Mouse (Mus musculus): ENCODE data around the gene Gm21953. TPM values are rescaled to one million over a fixed set of nuclear protein-coding genes. Genes with fewer than 3 reads are reported as not detected.

Gene Gm21953
- polyA plus RNA-seq (2015; fragmentation: Nextera tagmentation; extraction: Ambion mirVana), result not detected in 2 replicates

GRCm38 (mm10) chr4:42293967-42294366, at the start of gene Gm21953:
Gene Gm21953 (plus strand): TSS chr4:42294267.

GRCm38 (mm10) chr4:42255467-42255866, 38.6 kb upstream of the Gm21953 start, which contains the start of gene Ccl21b:
Gene Ccl21b (plus strand): TSS chr4:42255767.

GRCm38 (mm10) chr4:42318034-42318433, 24.0 kb downstream of the Gm21953 start, which contains the start of gene Fam205a3:
Gene Fam205a3 (plus strand): TSS chr4:42318334.

Other genes with a start within 250 kb of the Gm21953 start
- gene Gm3893, start 203.1 kb upstream of the Gm21953 start, polyA plus RNA-seq (2015; fragmentation: Nextera tagmentation; extraction: Ambion mirVana), result not detected in 2 replicates
- 2.0 TPM in 1 of 2 replicates, not detected in the other for gene Gm13304, start 179.4 kb upstream of the Gm21953 start, polyA plus RNA-seq (2015; fragmentation: Nextera tagmentation; extraction: Ambion mirVana)
- not detected in 2 replicates for gene Gm13306, start 140.8 kb upstream of the Gm21953 start, polyA plus RNA-seq (2015; fragmentation: Nextera tagmentation; extraction: Ambion mirVana)
- 0.38 TPM in 1 of 2 replicates, not detected in the other for gene Gm13305, start 125.7 kb upstream of the Gm21953 start, polyA plus RNA-seq (2015; fragmentation: Nextera tagmentation; extraction: Ambion mirVana)
- gene Gm10600, start 53.6 kb upstream of the Gm21953 start, polyA plus RNA-seq (2015; fragmentation: Nextera tagmentation; extraction: Ambion mirVana), result not detected in 2 replicates
- not detected in 2 replicates for gene Ccl21b, start 38.5 kb upstream of the Gm21953 start, polyA plus RNA-seq (2015; fragmentation: Nextera tagmentation; extraction: Ambion mirVana)
- gene Fam205a3, start 24.1 kb downstream of the Gm21953 start, polyA plus RNA-seq (2015; fragmentation: Nextera tagmentation; extraction: Ambion mirVana), result not detected in 2 replicates
- not detected in 2 replicates for gene Gm21586, start 145.1 kb downstream of the Gm21953 start, polyA plus RNA-seq (2015; fragmentation: Nextera tagmentation; extraction: Ambion mirVana)
- gene Gm2163, start 172.5 kb downstream of the Gm21953 start, polyA plus RNA-seq (2015; fragmentation: Nextera tagmentation; extraction: Ambion mirVana), result not detected in 2 replicates
- gene Fam205a2, start 233.9 kb downstream of the Gm21953 start, polyA plus RNA-seq (2015; fragmentation: Nextera tagmentation; extraction: Ambion mirVana), result not detected in 2 replicates